Mouse (Mus musculus) kidney, embryonic 15.5 days (tissue): Measurements from ENCODE around the gene Pcgf1. TPM values are rescaled to one million over a fixed set of nuclear protein-coding genes. Genes with fewer than 3 reads are reported as not detected.

Experiments
- ATAC-seq: fragments of 200-750 bp; cut with Nextera tagmentation; replicated peaks from 2 replicates; pipeline ENCODE4 v1.8.0; 2017; ENCODE audit warnings: moderate TSS enrichment; ENCODE audit not compliant: low FRiP score
- H3K27ac ChIP-seq: fragments of 300-500 bp; sonication (generic); 2 replicates; pipeline ENCODE4 v1.5.1; 2015; ENCODE audit warnings: mild to moderate bottlenecking, inconsistent platforms
- H3K27me3 ChIP-seq: fragments of 300-500 bp; sonication (generic); 2 replicates; pipeline ENCODE4 v1.6.1; 2015; ENCODE audit warnings: inconsistent platforms
- H3K36me3 ChIP-seq: fragments of 300-500 bp; sonication (generic); 2 replicates; pipeline ENCODE4 v1.6.1; 2015; ENCODE audit warnings: inconsistent platforms
- H3K4me1 ChIP-seq: fragments of 300-500 bp; sonication (generic); 2 replicates; pipeline ENCODE4 v1.6.1; 2015; ENCODE audit warnings: inconsistent platforms
- H3K4me2 ChIP-seq: fragments of 300-500 bp; sonication (generic); 2 replicates; pipeline ENCODE4 v1.6.1; 2015; ENCODE audit warnings: moderate library complexity, mild to moderate bottlenecking, inconsistent platforms
- H3K4me3 ChIP-seq: fragments of 300-500 bp; sonication (generic); replicated peaks from 2 replicates; pipeline ENCODE4 v1.5.1; 2015; ENCODE audit warnings: mild to moderate bottlenecking, inconsistent platforms
- H3K9ac ChIP-seq: fragments of 300-500 bp; sonication (generic); 2 replicates; pipeline ENCODE4 v1.6.1; 2015; ENCODE audit warnings: mild to moderate bottlenecking, inconsistent platforms
- H3K9me3 ChIP-seq: fragments of 300-500 bp; sonication (generic); replicated peaks from 2 replicates; pipeline ENCODE4 v1.6.1; 2016; ENCODE audit warnings: inconsistent platforms
- WGBS: fragments of 180-500 bp; shearing (Covaris S2); methylation state at CpG from one replicate; pipeline ENCODE4 v1.1.7; 2015; ENCODE audit warnings: mixed read lengths; 5-methylcytosine and 5-hydroxymethylcytosine counted together
- microRNA counts: library from miRNA; unstranded; fragments of <30 nt; microRNA quantifications from one replicate; lab custom pipeline; 2016
- microRNA-seq: library from miRNA; unstranded; fragments of <30 nt; microRNA quantifications from one replicate; pipeline ENCODE4, GENCODE M21; 2016
- polyA plus RNA-seq: library from polyadenylated mRNA; unstranded; fragments of >200 nt; fragmentation: Nextera tagmentation; extraction: Ambion mirVana; gene quantifications from 2 replicates; pipeline ENCODE4 v1.2.1, GENCODE M21; 2015

Gene Pcgf1
- polyA plus RNA-seq, 1 experiment from 2014 or later: 37.8 TPM

DNA sequence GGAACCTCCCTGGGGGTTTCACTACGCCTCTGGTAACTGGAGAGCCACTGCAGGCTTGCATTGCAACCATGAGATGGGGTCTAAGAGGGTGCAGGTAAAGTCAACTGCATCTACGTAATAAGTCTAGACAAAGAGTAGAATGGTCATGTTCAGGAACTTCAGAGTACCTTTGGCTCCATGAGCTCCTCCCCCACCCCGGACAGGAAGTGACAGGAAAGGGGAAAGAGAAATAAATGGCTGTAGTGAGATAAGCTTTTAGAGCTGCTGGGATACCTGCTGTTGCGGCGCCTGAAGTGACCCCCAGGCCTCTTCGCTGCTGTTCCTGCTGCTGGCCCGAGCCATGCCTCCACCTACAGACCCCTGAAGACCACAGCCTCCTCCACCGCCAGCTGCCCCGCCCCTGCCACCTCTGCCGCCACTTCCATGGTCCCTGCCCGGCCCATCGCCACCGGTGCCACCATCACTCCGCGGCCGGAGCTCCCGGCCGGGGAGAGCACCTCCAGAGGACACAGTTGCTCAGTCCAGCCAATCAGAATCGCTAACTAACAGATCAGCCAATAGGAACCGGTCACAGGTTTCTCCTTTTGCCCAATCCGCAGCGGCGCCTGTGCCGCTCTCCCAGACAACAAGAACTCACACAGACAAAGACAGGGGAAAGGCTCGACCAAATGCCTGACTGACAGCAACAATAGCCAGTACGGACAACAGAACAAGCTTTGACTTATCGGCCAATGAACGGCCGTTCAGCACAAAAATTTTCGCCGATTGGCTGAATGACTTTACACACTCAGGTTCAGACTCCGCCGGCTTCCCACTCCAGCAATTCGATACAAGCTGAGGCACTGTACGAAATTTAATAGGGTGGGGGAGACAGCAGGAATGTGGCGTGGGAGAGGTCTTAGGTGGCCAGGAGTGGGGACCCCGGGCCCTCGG is 43.5 kb downstream of the Pcgf1 start, which contains the start of gene Wbp1:
Gene Wbp1 (minus strand): TSS at position 630 of the 933 bp plus-strand sequence.
- ATAC-seq: peak; percentile 94

DNA sequence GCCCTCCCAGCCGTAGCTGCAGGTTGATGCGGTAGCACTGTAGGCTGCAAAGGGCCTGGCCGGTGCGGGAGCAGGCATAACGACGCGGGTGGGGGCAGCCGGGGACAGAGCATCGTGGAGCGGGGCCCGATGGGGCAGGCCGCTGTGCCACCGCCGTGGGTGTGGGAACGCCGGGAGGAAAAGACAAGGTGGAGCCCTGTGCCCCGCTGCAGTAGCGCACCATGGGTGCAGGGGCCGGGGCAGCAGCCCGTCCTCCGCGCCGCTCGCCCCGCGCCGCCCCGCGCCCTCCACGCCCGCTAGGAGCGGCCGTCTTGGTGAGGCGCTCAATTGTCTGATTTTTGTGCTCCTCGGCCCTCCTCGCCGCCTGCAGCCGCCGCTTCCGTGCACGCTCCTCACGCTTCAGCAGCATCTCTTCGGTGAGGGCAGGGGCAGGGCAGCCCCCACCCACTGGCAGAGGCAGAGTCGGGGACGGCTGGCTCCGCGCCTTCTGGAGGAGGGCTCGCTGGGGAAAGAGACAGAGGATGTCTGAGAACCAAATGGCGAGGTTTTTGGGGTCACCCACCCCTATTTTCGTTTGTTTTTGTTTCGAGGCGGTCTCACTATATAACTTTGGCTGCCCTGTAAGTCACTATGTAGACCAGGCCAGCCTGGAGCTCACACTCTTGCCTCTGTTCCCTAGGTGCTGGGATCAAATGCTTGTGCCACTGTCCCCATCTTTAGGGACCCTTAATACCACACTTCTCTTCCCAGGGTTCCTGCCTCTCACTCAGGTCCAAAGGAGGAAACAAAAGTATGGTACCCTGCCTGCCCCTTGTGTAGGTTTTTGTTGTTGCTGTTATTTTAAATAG is 44.4 kb downstream of the Pcgf1 start:
- Histone ChIP-seq H3K4me3 (peak overlapping the region; percentile 82), H3K36me3 (peaks cover 28% of the 10 kb centered on the region), H3K9me3 (no peaks in the 10 kb centered on the region), H3K27ac (peak overlapping the region; percentile 97), H3K27me3 (no peaks in the 10 kb centered on the region), H3K4me2 (peak overlapping the region; percentile 97), H3K9ac (peak overlapping the region; percentile 80), H3K4me1 (peaks cover 68% of the 10 kb centered on the region)
- ATAC-seq: no peak; the same call in 1 of the 2 replicates
- 1% methylated on average over 39 of the region's 52 CpGs for WGBS

More for the DNA sequence above, 43.5 kb downstream of the Pcgf1 start, which contains the start of gene Wbp1:
- peaks cover 32% of the 10 kb centered on the region for H3K36me3 ChIP-seq
- H3K9me3 ChIP-seq: no peaks in the 10 kb centered on the region
- peak within 1 kb of the TSS; percentile 81 for H3K9ac ChIP-seq
- WGBS: under 1% methylated on average over 38 of the region's 38 CpGs
- peak within 1 kb of the TSS; percentile 82 for H3K4me3 ChIP-seq
- peak within 1 kb of the TSS; percentile 97 for H3K4me2 ChIP-seq
- H3K27ac ChIP-seq: peak within 1 kb of the TSS; percentile 97
- H3K27me3 ChIP-seq: no peaks in the 10 kb centered on the region
- H3K4me1 ChIP-seq: peaks cover 77% of the 10 kb centered on the region

DNA sequence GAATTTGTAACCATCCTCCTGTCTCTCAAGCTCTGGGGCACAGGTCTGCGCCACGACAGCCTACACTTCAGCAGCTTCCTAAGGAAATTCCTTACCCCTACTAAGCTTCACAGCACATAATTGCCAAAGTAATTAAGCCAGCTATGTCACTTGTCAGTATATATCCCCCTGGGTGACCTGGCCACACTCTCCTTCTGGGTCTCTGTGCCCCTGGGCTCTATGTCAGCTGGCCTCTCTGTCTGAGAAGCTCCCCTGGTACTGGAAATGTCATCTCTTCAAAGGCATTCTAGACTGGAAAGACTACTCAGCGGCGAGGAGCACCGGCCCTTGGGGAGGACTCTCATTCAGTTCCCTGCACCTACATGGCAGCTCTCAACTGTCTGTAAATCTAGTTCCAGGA is 45.3 kb downstream of the Pcgf1 start:
- Histone ChIP-seq H3K27me3 (no peaks in the 10 kb centered on the region), H3K4me2 (peak overlapping the region; percentile 97), H3K9me3 (no peaks in the 10 kb centered on the region), H3K4me3 (peak overlapping the region; percentile 82), H3K27ac (peak overlapping the region; percentile 97), H3K4me1 (peaks cover 59% of the 10 kb centered on the region), H3K36me3 (peaks cover 19% of the 10 kb centered on the region), H3K9ac (no peak overlapping the region)
- ATAC-seq: no peak
- WGBS: 70% methylated on average over 5 of the region's 5 CpGs

DNA sequence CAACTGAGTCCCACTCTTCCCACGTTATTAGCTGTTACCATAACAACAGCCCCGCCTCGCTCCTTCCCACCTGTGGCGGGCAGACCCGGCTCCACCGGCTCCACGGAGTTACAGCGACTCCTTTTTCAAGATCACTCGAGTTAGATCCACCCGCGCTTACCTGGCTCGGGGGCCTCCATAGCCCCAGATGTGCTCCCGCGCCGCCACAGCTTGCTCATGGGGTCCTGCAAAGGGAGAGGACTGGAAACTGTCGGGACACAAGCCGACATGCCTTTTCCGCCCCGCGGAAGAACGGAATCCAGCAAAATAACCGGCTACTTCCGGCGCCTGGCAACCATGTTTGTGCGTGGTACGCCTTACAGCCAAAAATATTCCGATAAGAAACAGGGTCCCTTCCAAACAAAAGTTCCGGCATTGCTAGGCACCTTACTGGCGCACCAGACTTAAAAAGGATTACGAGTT is 47.2 kb downstream of the Pcgf1 start:
- WGBS: under 1% methylated on average over 30 of the region's 30 CpGs
- no peaks in the 10 kb centered on the region for H3K9me3 ChIP-seq
- H3K4me3 ChIP-seq: peak overlapping the region; percentile 74
- ATAC-seq: peak; percentile 16
- H3K4me1 ChIP-seq: peaks cover 40% of the 10 kb centered on the region
- peak overlapping the region; percentile 72 for H3K27ac ChIP-seq
- H3K9ac ChIP-seq: peak overlapping the region; percentile 72
- no peaks in the 10 kb centered on the region for H3K27me3 ChIP-seq
- peak overlapping the region; percentile 85 for H3K4me2 ChIP-seq
- H3K36me3 ChIP-seq: no peaks in the 10 kb centered on the region; the same call in 1 of the 2 replicates

DNA sequence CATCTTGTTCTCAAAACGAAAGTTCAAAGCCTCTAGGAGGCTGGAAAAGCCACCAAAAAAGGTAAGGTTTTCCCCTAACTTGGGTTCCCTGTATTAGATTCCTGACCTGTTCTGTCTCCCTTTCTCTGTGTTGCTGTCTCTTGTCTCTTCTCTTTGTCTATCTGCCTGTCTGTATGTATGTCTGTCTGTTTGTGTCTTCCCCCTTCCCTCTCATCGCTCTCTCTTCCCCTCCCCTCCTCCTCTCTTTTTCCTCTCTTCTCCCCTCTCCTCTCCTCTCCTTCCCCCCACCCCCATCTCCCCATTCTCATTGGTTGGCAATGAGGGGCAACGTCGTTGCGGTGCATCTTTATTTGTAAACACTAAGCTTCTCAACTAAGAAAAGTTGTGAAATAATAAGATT is 47.7 kb downstream of the Pcgf1 start, which contains the start of gene Ino80b:
Gene Ino80b (minus strand): TSS at position 101 of the 400 bp plus-strand sequence.
- Histone ChIP-seq H3K9ac (peak within 1 kb of the TSS; percentile 72), H3K4me1 (peaks cover 35% of the 10 kb centered on the region), H3K27ac (peak within 1 kb of the TSS; percentile 72), H3K4me2 (peak within 1 kb of the TSS; percentile 85), H3K9me3 (no peaks in the 10 kb centered on the region), H3K27me3 (no peaks in the 10 kb centered on the region), H3K36me3 (no peaks in the 10 kb centered on the region; the same call in 1 of the 2 replicates), H3K4me3 (peak within 1 kb of the TSS; percentile 74)
- 31% methylated on average over 5 of the region's 5 CpGs for WGBS
- no peak for ATAC-seq

- no peak for ATAC-seq
These were observed 49.8 kb downstream of the Pcgf1 start for GRCm38 (mm10) chr6:83127419-83127818.

More at GRCm38 (mm10) chr6:83127419-83127818, 49.8 kb downstream of the Pcgf1 start:
- H3K9ac ChIP-seq: no peak overlapping the region
- H3K4me3 ChIP-seq: no peak overlapping the region
- no peaks in the 10 kb centered on the region for H3K9me3 ChIP-seq
- no peaks in the 10 kb centered on the region; the same call in 1 of the 2 replicates for H3K36me3 ChIP-seq
- peaks cover 36% of the 10 kb centered on the region for H3K4me1 ChIP-seq
- no peak overlapping the region for H3K27ac ChIP-seq
- no peak overlapping the region for H3K4me2 ChIP-seq
- H3K27me3 ChIP-seq: no peaks in the 10 kb centered on the region
- 94% methylated on average over 5 of the region's 5 CpGs for WGBS

MicroRNAs encoded within 50 kb of the gene (microRNA counts, 519-probe panel; counts per million panel counts)
- 2,163 counts per million, percentile 22 among the panel's probes with 10 or more counts for microRNA mmu-miR-3470a+mmu-miR-3470b (lab: Ali Mortazavi, UCI)

Small RNAs within 50 kb of the gene (microRNA-seq; reads per million reads assigned to microRNA genes)
- not detected for gene Mir3470a
- gene Mir7040: not detected

Other genes with a start within 250 kb of the Pcgf1 start
- 1.3 and 2.1 TPM in 2 replicates for gene Sema4f, start 138.1 kb upstream of the Pcgf1 start, polyA plus RNA-seq
- gene M1ap, start 131.0 kb upstream of the Pcgf1 start, polyA plus RNA-seq: 0.24 and 0.43 TPM in 2 replicates
- gene Dok1, start 44.4 kb upstream of the Pcgf1 start, polyA plus RNA-seq: 13.7 and 14.7 TPM in 2 replicates
- gene Loxl3, start 43.7 kb upstream of the Pcgf1 start, polyA plus RNA-seq: 18.0 and 21.6 TPM in 2 replicates
- 196 and 221 TPM in 2 replicates for gene Aup1, start 23.3 kb upstream of the Pcgf1 start, polyA plus RNA-seq
- 83.9 and 87.5 TPM in 2 replicates for gene Htra2, start 22.6 kb upstream of the Pcgf1 start, polyA plus RNA-seq
- 3.1 and 4.0 TPM in 2 replicates for gene Dqx1, start 20.0 kb upstream of the Pcgf1 start, polyA plus RNA-seq
- 0.69 and 3.6 TPM in 2 replicates for gene Tlx2, start 7.6 kb upstream of the Pcgf1 start, polyA plus RNA-seq
- gene Lbx2, start 8.5 kb downstream of the Pcgf1 start, polyA plus RNA-seq: 7.5 and 9.6 TPM in 2 replicates
- 2.7 and 3.3 TPM in 2 replicates for gene Ccdc142, start 23.7 kb downstream of the Pcgf1 start, polyA plus RNA-seq
- gene Gm42688, start 23.7 kb downstream of the Pcgf1 start, polyA plus RNA-seq: 2.9 and 3.0 TPM in 2 replicates
- gene Mrpl53, start 31.2 kb downstream of the Pcgf1 start, polyA plus RNA-seq: 134 and 147 TPM in 2 replicates
- gene Mogs, start 37.6 kb downstream of the Pcgf1 start, polyA plus RNA-seq: 56.3 and 58.9 TPM in 2 replicates
- gene Wbp1, start 43.7 kb downstream of the Pcgf1 start, polyA plus RNA-seq: 132 and 144 TPM in 2 replicates
- 15.9 and 17.1 TPM in 2 replicates for gene Ino80b, start 47.6 kb downstream of the Pcgf1 start, polyA plus RNA-seq
- 31.5 and 33.7 TPM in 2 replicates for gene Rtkn, start 57.6 kb downstream of the Pcgf1 start, polyA plus RNA-seq
- 6.6 and 8.3 TPM in 2 replicates for gene Wdr54, start 78.5 kb downstream of the Pcgf1 start, polyA plus RNA-seq
- gene 1700003E16Rik, start 78.5 kb downstream of the Pcgf1 start, polyA plus RNA-seq: 1.6 and 2.4 TPM in 2 replicates
- gene Dctn1, start 88.1 kb downstream of the Pcgf1 start, polyA plus RNA-seq: 89.2 and 93.9 TPM in 2 replicates
- 0.44 and 0.59 TPM in 2 replicates for gene Slc4a5, start 142.0 kb downstream of the Pcgf1 start, polyA plus RNA-seq
- 39.7 and 44.9 TPM in 2 replicates for gene Mthfd2, start 248.0 kb downstream of the Pcgf1 start, polyA plus RNA-seq
- 69.6 and 70.6 TPM in 2 replicates for gene Mob1a, start 248.1 kb downstream of the Pcgf1 start, polyA plus RNA-seq